Mouse (Mus musculus) MEL (cell line): ENCODE measurements around the gene Ppib. TPM values are rescaled to one million over a fixed set of nuclear protein-coding genes. Genes with fewer than 3 reads are reported as not detected.

Experiments used
- DNase-seq: peaks from one replicate; pipeline ENCODE4 v3.0.0; 2011; ENCODE audit warnings: low read depth, low spot score
- H3K27ac ChIP-seq: 2 replicates; pipeline ENCODE4 v1.5.1; 2012; ENCODE audit warnings: low read depth, mild to moderate bottlenecking, control low read depth, low read length, moderate library complexity; ENCODE audit not compliant: control insufficient read depth
- H3K27me3 ChIP-seq, 2 experiments: fragments of 150-350 bp in 1 of 2; sonication (generic) in 1 of 2; 2 replicates each; pipeline ENCODE4 v1.6.1; 2012; ENCODE audit warnings: low read length in 2 of 2, mild to moderate bottlenecking in 2 of 2, improper control_type of control experiment in 1 of 2, moderate library complexity in 1 of 2; ENCODE audit not compliant: insufficient read depth in 2 of 2, control insufficient read depth in 1 of 2
- H3K36me3 ChIP-seq, 2 experiments: 2 replicates each; pipeline ENCODE4 v1.6.1; 2012 to 2014; ENCODE audit warnings: low read length in 2 of 2, improper control_type of control experiment in 1 of 2, inconsistent platforms in 1 of 2, mild to moderate bottlenecking in 1 of 2; ENCODE audit not compliant: insufficient read depth in 2 of 2, control insufficient read depth in 1 of 2
- H3K4me1 ChIP-seq, 2 experiments: fragments of 150-350 bp in 1 of 2; sonication (generic) in 1 of 2; 2 replicates each; pipeline ENCODE4 v1.6.1; 2012; ENCODE audit warnings: low read length in 2 of 2, improper control_type of control experiment in 1 of 2, mild to moderate bottlenecking in 1 of 2; ENCODE audit not compliant: insufficient read depth in 2 of 2, control insufficient read depth in 1 of 2
- H3K4me3 ChIP-seq, 2 experiments: fragments of 150-350 bp in 1 of 2; sonication (generic) in 1 of 2; 2 replicates each; pipeline ENCODE4 v1.5.1; 2012; ENCODE audit warnings: low read depth in 2 of 2, low read length in 2 of 2, mild to moderate bottlenecking in 2 of 2, moderate library complexity in 2 of 2, control low read depth in 1 of 2, improper control_type of control experiment in 1 of 2; ENCODE audit not compliant: control insufficient read depth in 1 of 2, insufficient read depth in 1 of 2
- H3K79me2 ChIP-seq: 2 replicates; pipeline ENCODE4 v1.6.1; 2012; ENCODE audit warnings: mild to moderate bottlenecking, low read length, moderate library complexity; ENCODE audit not compliant: control insufficient read depth, poor library complexity, insufficient read depth
- H3K9ac ChIP-seq: 2 replicates; pipeline ENCODE4 v1.6.1; 2012; ENCODE audit warnings: low read depth, mild to moderate bottlenecking, control low read depth, low read length, moderate library complexity; ENCODE audit not compliant: control insufficient read depth, poor library complexity, severe bottlenecking
- H3K9me3 ChIP-seq: fragments of 150-350 bp; sonication (generic); replicated peaks from 2 replicates; pipeline ENCODE4 v1.6.1; 2012; ENCODE audit warnings: mild to moderate bottlenecking, low read length, improper control_type of control experiment, moderate library complexity; ENCODE audit not compliant: insufficient read depth
- BHLHE40 ChIP-seq: IDR thresholded peaks from 2 replicates; pipeline ENCODE4 v1.6.1; 2012; ENCODE audit warnings: low read depth, mild to moderate bottlenecking, inconsistent platforms, low read length, improper control_type of control experiment, borderline replicate concordance
- CHD1 ChIP-seq: IDR thresholded peaks from 2 replicates; pipeline ENCODE4 v1.6.1; 2012; ENCODE audit warnings: low read depth, mild to moderate bottlenecking, inconsistent platforms, low read length, improper control_type of control experiment
- ETS1 ChIP-seq: IDR thresholded peaks from 2 replicates; pipeline ENCODE4 v1.6.1; 2012; ENCODE audit warnings: low read depth, mild to moderate bottlenecking, inconsistent platforms, low read length, improper control_type of control experiment, moderate library complexity
- GATA1 ChIP-seq: IDR thresholded peaks from 2 replicates; pipeline ENCODE4 v1.6.1; 2011; ENCODE audit warnings: low read depth, low read length, improper control_type of control experiment
- KAT2A ChIP-seq: conservative IDR thresholded peaks from 2 replicates; pipeline ENCODE4 v1.6.1; 2012; ENCODE audit warnings: low read depth, low read length, improper control_type of control experiment, inconsistent platforms
- MYB ChIP-seq: IDR thresholded peaks from 2 replicates; pipeline ENCODE4 v1.6.1; 2011; ENCODE audit warnings: mild to moderate bottlenecking, low read depth, low read length, improper control_type of control experiment
- NELFE ChIP-seq: IDR thresholded peaks from 2 replicates; pipeline ENCODE4 v1.6.1; 2011; ENCODE audit warnings: low read depth, low read length, improper control_type of control experiment
- NRF1 ChIP-seq: IDR thresholded peaks from 2 replicates; pipeline ENCODE4 v1.6.1; 2014; ENCODE audit warnings: low read depth, mild to moderate bottlenecking, inconsistent platforms, low read length, improper control_type of control experiment, moderate library complexity; ENCODE audit not compliant: poor library complexity, insufficient read depth, severe bottlenecking
- POLR2AphosphoS2 ChIP-seq: IDR thresholded peaks from 2 replicates; pipeline ENCODE4 v1.6.1; 2011; ENCODE audit warnings: low read length, improper control_type of control experiment
- SMC3 ChIP-seq: IDR thresholded peaks from 2 replicates; pipeline ENCODE4 v1.6.1; 2011; ENCODE audit warnings: low read depth, low read length, improper control_type of control experiment
- TAL1 ChIP-seq: IDR thresholded peaks from 2 replicates; pipeline ENCODE4 v1.6.1; 2012; ENCODE audit warnings: mild to moderate bottlenecking, inconsistent platforms, low read length, moderate library complexity, mixed read lengths
- UBTF ChIP-seq: IDR thresholded peaks from 2 replicates; pipeline ENCODE4 v1.6.1; 2012; ENCODE audit warnings: low read depth, mild to moderate bottlenecking, inconsistent platforms, low read length, improper control_type of control experiment, moderate library complexity, borderline replicate concordance; ENCODE audit not compliant: insufficient read depth
- ZC3H11A ChIP-seq: IDR thresholded peaks from 2 replicates; pipeline ENCODE4 v1.6.1; 2012; ENCODE audit warnings: low read depth, mild to moderate bottlenecking, inconsistent platforms, low read length, improper control_type of control experiment
- ZKSCAN1 ChIP-seq: IDR thresholded peaks from 2 replicates; pipeline ENCODE4 v1.6.1; 2012; ENCODE audit warnings: low read depth, mild to moderate bottlenecking, inconsistent platforms, low read length, improper control_type of control experiment, moderate library complexity
- polyA plus RNA-seq, 2 experiments: library from polyadenylated mRNA; stranded (reverse) in 1 of 2; unstranded in 1 of 2; fragments of >175 nt in 1 of 2; fragments of >200 nt in 1 of 2; gene quantifications; 2 replicates each; pipeline versions ENCODE4 v1.2.1 to v1.2.4; 2012; ENCODE audit warnings: low replicate concordance in 2 of 2, low read depth in 1 of 2; ENCODE audit not compliant: insufficient read length in 2 of 2, insufficient read depth in 1 of 2, missing spikeins in 1 of 2
- total RNA-seq: library from RNA; depleted of rRNA; stranded (reverse); fragments of 300-350 nt; gene quantifications from 2 replicates; pipeline ENCODE4 v1.2.3, GENCODE M21; 2012; rRNA removed

Gene Ppib
- total and polyA plus RNA-seq, 3 experiments: 291 to 413 TPM; not detected in 1

DNA sequence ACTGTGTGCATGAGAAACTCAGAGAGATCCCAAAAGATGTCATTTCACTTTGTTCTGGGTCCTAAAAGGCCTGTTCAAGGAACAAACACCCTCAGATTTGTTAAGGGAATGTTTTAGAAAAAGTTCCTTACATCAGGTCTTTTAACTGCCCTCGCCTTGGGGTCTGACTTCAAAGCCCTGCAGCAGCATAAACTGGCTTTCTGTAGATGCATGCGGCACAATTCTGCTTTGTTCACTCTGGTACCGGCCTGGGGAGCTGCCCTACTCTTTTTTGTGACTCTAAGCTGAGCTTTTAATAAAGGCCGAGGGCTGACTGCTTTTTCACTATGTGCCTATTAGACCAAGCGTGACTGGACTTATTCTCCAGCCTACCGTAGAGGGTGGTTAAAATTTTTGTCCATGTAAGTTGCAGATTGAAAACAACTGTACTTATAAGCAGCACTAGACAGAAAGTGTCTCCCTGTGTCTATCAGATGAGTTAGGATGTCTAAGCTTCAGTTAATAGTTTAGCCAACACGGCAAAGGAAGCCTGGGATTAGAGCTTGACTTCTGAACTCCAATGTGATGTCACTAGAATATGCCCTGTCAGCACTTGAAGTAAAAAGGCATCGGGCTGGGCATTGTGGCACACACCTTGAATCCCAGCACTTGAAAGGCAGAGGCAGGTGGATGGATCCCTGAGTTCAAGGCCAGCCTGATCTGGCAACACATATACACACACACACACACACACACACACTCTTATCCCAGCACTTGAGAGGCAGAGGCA, 50.8 kb downstream of the Ppib start:
- Histone ChIP-seq H3K9ac (no peak overlapping the region), H3K4me3 (no peak overlapping the region), H3K4me1 (peaks cover 0 to 2% of the 10 kb centered on the region in 2 experiments; a peak in 1 of 4 replicates), H3K27me3 (no peaks in the 10 kb centered on the region), H3K27ac (no peak overlapping the region), H3K79me2 (0 out of 2 replicates have a peak, but pooled peaks cover 1% of the 10 kb centered on the region), H3K9me3 (no peaks in the 10 kb centered on the region), H3K36me3 (peaks cover 10 to 16% of the 10 kb centered on the region in 2 experiments)
- TF ChIP-seq NRF1: no peak
- no peak for TF ChIP-seq SMC3
- TF ChIP-seq ZC3H11A: no peak
- no peak for TF ChIP-seq NELFE
- no peak for TF ChIP-seq ETS1
- TF ChIP-seq MYB: no peak
- no peak for TF ChIP-seq TAL1
- no peak for TF ChIP-seq CHD1
- no peak for TF ChIP-seq KAT2A
- no peak for TF ChIP-seq POLR2AphosphoS2
- no peak for TF ChIP-seq BHLHE40
- no peak for TF ChIP-seq ZKSCAN1
- DNase-seq: no peak

DNA sequence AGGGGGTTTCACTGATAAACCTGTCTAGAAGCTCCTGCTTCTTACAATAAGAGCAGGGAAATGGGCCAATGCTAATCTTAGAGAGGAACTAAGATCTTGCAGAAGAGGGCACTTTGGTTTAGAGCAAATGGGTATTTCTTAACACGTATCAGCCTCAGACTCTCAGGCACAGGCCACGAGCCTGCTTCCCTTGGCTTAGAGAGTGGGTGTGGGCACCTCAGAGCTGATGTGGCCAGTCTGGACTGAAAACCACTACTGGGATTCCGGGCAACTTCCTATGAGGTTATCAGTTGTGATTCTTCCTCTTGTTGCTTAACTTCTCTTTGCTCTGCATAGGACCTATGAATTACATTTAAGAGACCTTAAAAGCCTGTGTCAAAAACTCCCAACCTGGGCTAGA, 54.3 kb downstream of the Ppib start:
- H3K27ac ChIP-seq: no peak overlapping the region
- H3K4me1 ChIP-seq: peaks cover 1 to 12% of the 10 kb centered on the region in 2 experiments; a peak in 3 of 4 replicates
- H3K9ac ChIP-seq: no peak overlapping the region
- peaks cover 6 to 19% of the 10 kb centered on the region in 2 experiments for H3K36me3 ChIP-seq
- no peaks in the 10 kb centered on the region for H3K27me3 ChIP-seq
- peak; percentile 23 for DNase-seq
- H3K4me3 ChIP-seq: no peak overlapping the region
- TF ChIP-seq UBTF (no peak), GATA1 (peak; percentile 29; the same call in 1 of the 2 replicates), NRF1 (no peak)
- peaks cover 16% of the 10 kb centered on the region for H3K79me2 ChIP-seq
- no peaks in the 10 kb centered on the region for H3K9me3 ChIP-seq

Other genes with a start within 250 kb of the Ppib start
- gene Zfp609, start 232.7 kb upstream of the Ppib start, total RNA-seq: 2.9 and 3.6 TPM in 2 replicates
- gene Zfp609, start 232.7 kb upstream of the Ppib start, polyA plus RNA-seq: 10 to 100 TPM in 1 of 2 experiments, not detected in 1; 26.5 TPM
- gene Pclaf, start 170.0 kb upstream of the Ppib start, total RNA-seq: 67.1 and 79.2 TPM in 2 replicates
- gene Pclaf, start 170.0 kb upstream of the Ppib start, polyA plus RNA-seq: 10 to 100 TPM in 1 of 2 experiments, not detected in 1; 99.0 TPM
- gene Trip4, start 151.4 kb upstream of the Ppib start, total RNA-seq: 13.0 and 13.4 TPM in 2 replicates
- gene Trip4, start 151.4 kb upstream of the Ppib start, polyA plus RNA-seq: 10 to 100 TPM in 1 of 2 experiments, not detected in 1; 13.5 TPM
- 5.1 and 6.9 TPM in 2 replicates for gene Csnk1g1, start 151.3 kb upstream of the Ppib start, total RNA-seq
- gene Csnk1g1, start 151.3 kb upstream of the Ppib start, polyA plus RNA-seq: 1 to 10 TPM in 1 of 2 experiments, not detected in 1; 7.7 TPM
- 7.1 and 10.1 TPM in 2 replicates for gene Snx22, start 9.5 kb downstream of the Ppib start, total RNA-seq
- gene Snx22, start 9.5 kb downstream of the Ppib start, polyA plus RNA-seq: under 1 TPM in 1 of 2 experiments, not detected in 1; 0.43 TPM
- gene Snx1, start 66.4 kb downstream of the Ppib start, total RNA-seq: 83.9 and 88.2 TPM in 2 replicates
- 100 to 1,000 TPM; 113 to 189 TPM for gene Snx1, start 66.4 kb downstream of the Ppib start, polyA plus RNA-seq
- gene Ciao2a, start 66.4 kb downstream of the Ppib start, total RNA-seq: 103 and 121 TPM in 2 replicates
- 10 to 100 TPM in 1 of 2 experiments, not detected in 1; 88.1 TPM for gene Ciao2a, start 66.4 kb downstream of the Ppib start, polyA plus RNA-seq
- 5.8 and 6.7 TPM in 2 replicates for gene Dapk2, start 98.0 kb downstream of the Ppib start, total RNA-seq
- gene Dapk2, start 98.0 kb downstream of the Ppib start, polyA plus RNA-seq: 1 to 10 TPM in 1 of 2 experiments, not detected in 1; 8.3 TPM